Mouse (Mus musculus) thymus, adult 2 months (tissue): ENCODE results near the gene Ncstn. TPM values are rescaled to one million over a fixed set of nuclear protein-coding genes. Genes with fewer than 3 reads are reported as not detected.

Experiments
- DNase-seq: peaks from one replicate; pipeline ENCODE4 v3.0.0; 2021
- H3K27ac ChIP-seq: fragments of 200-500 bp; 2 replicates; pipeline ENCODE4 v1.5.1; 2012; ENCODE audit warnings: low read length, control low read depth; ENCODE audit not compliant: control insufficient read depth, insufficient read depth
- H3K27me3 ChIP-seq: fragments of 200-500 bp; 2 replicates; pipeline ENCODE4 v1.6.1; 2012; ENCODE audit warnings: mild to moderate bottlenecking, low read length, moderate library complexity, mixed read lengths; ENCODE audit not compliant: control insufficient read depth, insufficient read depth
- H3K36me3 ChIP-seq: fragments of 200-500 bp; 2 replicates; pipeline ENCODE4 v1.6.1; 2012; ENCODE audit warnings: mild to moderate bottlenecking, low read length, moderate library complexity; ENCODE audit not compliant: control insufficient read depth, insufficient read depth
- H3K4me1 ChIP-seq: fragments of 200-500 bp; replicated peaks from 2 replicates; pipeline ENCODE4 v1.6.1; 2012; ENCODE audit warnings: low read length; ENCODE audit not compliant: control insufficient read depth, insufficient read depth
- H3K4me3 ChIP-seq: fragments of 200-500 bp; 2 replicates; pipeline ENCODE4 v1.5.1; 2012; ENCODE audit warnings: mild to moderate bottlenecking, low read length, control low read depth, moderate library complexity; ENCODE audit not compliant: control insufficient read depth, insufficient read depth
- CTCF ChIP-seq: fragments of 200-500 bp; IDR thresholded peaks from 2 replicates; pipeline ENCODE4 v1.5.1; 2012; ENCODE audit warnings: mild to moderate bottlenecking, control low read depth, low read length, moderate library complexity, borderline replicate concordance; ENCODE audit not compliant: control insufficient read depth, poor library complexity, insufficient read depth; ENCODE audit errors: extremely low read depth
- POLR2A ChIP-seq: fragments of 200-500 bp; IDR thresholded peaks from 2 replicates; pipeline ENCODE4 v1.6.1; 2012; ENCODE audit warnings: mild to moderate bottlenecking, low read length, control low read depth, moderate library complexity; ENCODE audit not compliant: control insufficient read depth, poor library complexity, insufficient read depth; ENCODE audit errors: extremely low read depth
- WGBS: fragments of 180-500 bp; shearing (Covaris S2); methylation state at CpG from one replicate; pipeline ENCODE4 v1.1.7; 2018; 5-methylcytosine and 5-hydroxymethylcytosine counted together
- polyA plus RNA-seq: library from polyadenylated mRNA; depleted of rRNA; stranded (reverse); fragments of >200 nt; gene quantifications from 2 replicates; pipeline ENCODE4 v1.2.3, GENCODE M21; 2012

The Ncstn gene
- polyA plus RNA-seq, 1 experiment, result 130 TPM

- 79% methylated on average over 2 of the region's 2 CpGs for WGBS
- Histone ChIP-seq H3K27me3 (peaks cover 15% of the 10 kb centered on the region), H3K4me1 (no peaks in the 10 kb centered on the region), H3K36me3 (no peaks in the 10 kb centered on the region), H3K27ac (no peak within 1 kb of the TSS), H3K4me3 (no peak within 1 kb of the TSS)
- TF ChIP-seq CTCF (no peak), POLR2A (no peak)
- DNase-seq, result no peak
Observed at GRCm38 (mm10) chr1:172057491-172057921, 25.1 kb downstream of the Ncstn start, which contains the start of gene Nhlh1. Nhlh1 (minus strand) TSS chr1:172057573.

- WGBS, result 85% methylated on average over 4 of the region's 4 CpGs
- no peak for DNase-seq
- Histone ChIP-seq H3K27ac (no peak overlapping the region), H3K36me3 (no peaks in the 10 kb centered on the region), H3K27me3 (peaks cover 15% of the 10 kb centered on the region), H3K4me3 (no peak overlapping the region), H3K4me1 (no peaks in the 10 kb centered on the region)
- TF ChIP-seq POLR2A (no peak), CTCF (no peak)
Observed at GRCm38 (mm10) chr1:172056251-172056650, 26.3 kb downstream of the Ncstn start.

- Histone ChIP-seq H3K4me1 (no peaks in the 10 kb centered on the region), H3K27ac (no peak overlapping the region), H3K36me3 (no peaks in the 10 kb centered on the region), H3K27me3 (peaks cover 15% of the 10 kb centered on the region), H3K4me3 (no peak overlapping the region)
- DNase-seq, result no peak
- TF ChIP-seq POLR2A, result no peak
- TF ChIP-seq CTCF, result no peak
- WGBS, result 14% methylated on average over 42 of the region's 42 CpGs
Observed at GRCm38 (mm10) chr1:172053541-172054440, 28.8 kb downstream of the Ncstn start.

- Histone ChIP-seq H3K4me3 (no peak overlapping the region), H3K27ac (no peak overlapping the region), H3K4me1 (no peaks in the 10 kb centered on the region), H3K36me3 (no peaks in the 10 kb centered on the region), H3K27me3 (peaks cover 15% of the 10 kb centered on the region)
- no peak for DNase-seq
- 38% methylated on average over 10 of the region's 10 CpGs for WGBS
- TF ChIP-seq CTCF (no peak), POLR2A (no peak)
Observed at GRCm38 (mm10) chr1:172052766-172053279, 29.8 kb downstream of the Ncstn start.

- no peak for TF ChIP-seq CTCF
- TF ChIP-seq POLR2A, result no peak
- Histone ChIP-seq H3K27ac (no peak overlapping the region), H3K36me3 (no peaks in the 10 kb centered on the region), H3K4me3 (no peak overlapping the region), H3K4me1 (no peaks in the 10 kb centered on the region), H3K27me3 (peaks cover 12% of the 10 kb centered on the region)
- DNase-seq, result no peak
- WGBS, result 85% methylated on average over 13 of the region's 13 CpGs
Observed at GRCm38 (mm10) chr1:172049131-172049782, 33.3 kb downstream of the Ncstn start.

- peaks cover 2% of the 10 kb centered on the region for H3K27me3 ChIP-seq
- H3K27ac ChIP-seq, result no peak overlapping the region
- no peak overlapping the region for H3K4me3 ChIP-seq
- TF ChIP-seq CTCF (no peak), POLR2A (no peak)
- H3K4me1 ChIP-seq, result no peaks in the 10 kb centered on the region
- WGBS, result 70% methylated on average over 6 of the region's 6 CpGs
- no peaks in the 10 kb centered on the region for H3K36me3 ChIP-seq
- no peak for DNase-seq
Observed at GRCm38 (mm10) chr1:172048241-172048734, 34.3 kb downstream of the Ncstn start.
